Mouse (Mus musculus) megakaryocyte, embryonic 14.5 days (primary cell): ENCODE results near the gene Rab28.

Experiments
- FLI1 ChIP-seq: IDR thresholded peaks from 2 replicates; pipeline ENCODE4 v1.6.1; 2012; ENCODE audit warnings: low read length, inconsistent platforms, mixed read lengths
- GATA1 ChIP-seq: IDR thresholded peaks from 3 replicates; pipeline ENCODE4 v1.6.1; 2012; ENCODE audit warnings: mixed read lengths, low read length, inconsistent platforms, borderline replicate concordance

DNA sequence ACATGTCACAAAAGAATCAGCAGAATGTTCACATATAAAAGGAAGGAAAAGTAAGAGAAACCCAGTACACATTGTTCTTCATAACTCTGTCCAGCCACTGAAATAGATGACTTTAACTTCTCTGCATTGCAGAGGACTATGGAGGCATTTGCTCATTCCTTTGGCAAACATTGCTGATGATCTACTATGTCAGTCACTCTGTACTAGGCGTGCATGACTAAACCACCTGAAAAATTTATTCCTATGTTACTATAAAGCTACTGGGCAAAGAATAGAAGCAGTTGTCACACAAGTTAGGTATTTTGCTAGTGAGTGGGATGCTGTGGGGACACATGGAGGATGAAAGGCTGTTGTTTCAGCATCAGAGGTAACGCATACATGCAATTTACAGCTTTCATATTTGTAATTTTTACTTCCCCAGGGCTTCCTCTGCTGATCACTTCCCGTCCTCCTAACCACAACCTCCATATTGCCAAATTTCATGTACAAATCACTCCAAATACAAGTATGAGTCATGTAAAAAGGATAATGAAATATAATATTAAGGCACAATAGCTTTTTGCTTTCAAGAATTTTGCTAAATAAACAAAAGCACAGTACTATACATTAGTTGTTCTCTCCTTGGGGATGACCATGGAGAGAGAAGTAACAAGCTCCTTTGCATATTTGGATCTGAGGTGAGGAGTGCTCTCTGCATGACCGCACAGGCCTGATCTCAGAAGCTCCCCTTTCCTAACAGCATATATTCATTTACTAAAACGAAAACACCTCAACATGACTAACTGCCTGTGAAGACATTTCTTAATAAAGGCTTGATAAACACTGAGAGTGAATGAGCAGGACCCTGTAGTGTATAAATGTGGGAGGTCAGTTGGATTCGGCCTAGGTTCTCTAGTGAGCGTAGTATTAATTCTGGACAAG is 80.5 kb downstream of the Rab28 start:
- TF ChIP-seq FLI1 (no peak), GATA1 (no peak)
